Mouse (Mus musculus) embryonic facial prominence, embryonic 12.5 days (tissue): Measurements from ENCODE around the gene Ltbp4. TPM values are rescaled to one million over a fixed set of nuclear protein-coding genes. Genes with fewer than 3 reads are reported as not detected.

Experiments used
- ATAC-seq: fragments of 200-750 bp; cut with Nextera tagmentation; 2 replicates; pipeline ENCODE4 v1.8.0; 2017; ENCODE audit not compliant: insufficient number of reproducible peaks, insufficient read depth, low FRiP score, low TSS enrichment
- H3K27ac ChIP-seq: fragments of 300-500 bp; sonication (generic); 2 replicates; pipeline ENCODE4 v1.5.1; 2016; ENCODE audit warnings: mild to moderate bottlenecking
- H3K27me3 ChIP-seq: fragments of 300-500 bp; sonication (generic); 2 replicates; pipeline ENCODE4 v1.6.1; 2016; ENCODE audit warnings: mild to moderate bottlenecking, moderate library complexity
- H3K36me3 ChIP-seq: fragments of 300-500 bp; sonication (generic); 2 replicates; pipeline ENCODE4 v1.6.1; 2016; ENCODE audit warnings: mild to moderate bottlenecking
- H3K4me1 ChIP-seq: fragments of 300-500 bp; sonication (generic); 2 replicates; pipeline ENCODE4 v1.6.1; 2016
- H3K4me2 ChIP-seq: fragments of 300-500 bp; sonication (generic); replicated peaks from 2 replicates; pipeline ENCODE4 v1.6.1; 2016; ENCODE audit warnings: mild to moderate bottlenecking, moderate library complexity
- H3K4me3 ChIP-seq: fragments of 300-500 bp; sonication (generic); 2 replicates; pipeline ENCODE4 v1.5.1; 2016; ENCODE audit warnings: mild to moderate bottlenecking
- H3K9ac ChIP-seq: fragments of 300-500 bp; sonication (generic); 2 replicates; pipeline ENCODE4 v1.6.1; 2016; ENCODE audit warnings: mild to moderate bottlenecking, moderate library complexity
- H3K9me3 ChIP-seq: fragments of 300-500 bp; sonication (generic); 2 replicates; pipeline ENCODE4 v1.6.1; 2016; ENCODE audit warnings: mild to moderate bottlenecking, moderate library complexity
- WGBS: fragments of 180-500 bp; shearing (Covaris S2); methylation state at CpG from one replicate; pipeline ENCODE4 v1.1.7; 2016; 5-methylcytosine and 5-hydroxymethylcytosine counted together
- polyA plus RNA-seq: library from polyadenylated mRNA; unstranded; fragments of >200 nt; fragmentation: Nextera tagmentation; extraction: Ambion mirVana; gene quantifications from 2 replicates; pipeline ENCODE4 v1.2.1, GENCODE M21; 2016

Gene Ltbp4
- polyA plus RNA-seq, 1 experiment from 2014 or later: 16.8 TPM

DNA sequence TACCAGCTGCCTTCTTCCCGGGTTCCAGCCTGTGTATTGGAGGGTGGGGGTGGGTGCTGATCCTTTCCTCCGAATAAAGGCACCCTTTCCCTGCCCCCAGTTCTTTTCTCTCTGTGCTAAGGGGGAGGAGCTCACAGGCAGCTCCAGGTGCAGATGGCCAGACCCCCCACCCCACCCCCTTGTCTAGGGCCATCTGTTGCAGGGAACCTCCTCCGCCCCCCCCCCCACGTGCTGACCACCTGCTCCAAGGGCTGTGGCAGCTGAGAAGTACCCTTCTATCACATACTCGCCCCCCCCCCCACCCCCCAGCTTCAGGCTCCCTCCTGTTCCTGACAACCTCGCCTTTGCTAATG, 79.7 kb downstream of the Ltbp4 start:
- Histone ChIP-seq H3K9me3 (no peaks in the 10 kb centered on the region), H3K4me1 (peaks cover 27% of the 10 kb centered on the region), H3K4me2 (peak overlapping the region; percentile 77), H3K4me3 (peak overlapping the region; percentile 85), H3K27ac (peak overlapping the region; percentile 75), H3K9ac (no peak overlapping the region; the same call in 1 of the 2 replicates), H3K27me3 (no peaks in the 10 kb centered on the region), H3K36me3 (peaks cover 4% of the 10 kb centered on the region)
- ATAC-seq: 0 out of 2 replicates have a peak, but pooled peaks have one; percentile 2
- WGBS: 6% methylated on average over 4 of the region's 6 CpGs

DNA sequence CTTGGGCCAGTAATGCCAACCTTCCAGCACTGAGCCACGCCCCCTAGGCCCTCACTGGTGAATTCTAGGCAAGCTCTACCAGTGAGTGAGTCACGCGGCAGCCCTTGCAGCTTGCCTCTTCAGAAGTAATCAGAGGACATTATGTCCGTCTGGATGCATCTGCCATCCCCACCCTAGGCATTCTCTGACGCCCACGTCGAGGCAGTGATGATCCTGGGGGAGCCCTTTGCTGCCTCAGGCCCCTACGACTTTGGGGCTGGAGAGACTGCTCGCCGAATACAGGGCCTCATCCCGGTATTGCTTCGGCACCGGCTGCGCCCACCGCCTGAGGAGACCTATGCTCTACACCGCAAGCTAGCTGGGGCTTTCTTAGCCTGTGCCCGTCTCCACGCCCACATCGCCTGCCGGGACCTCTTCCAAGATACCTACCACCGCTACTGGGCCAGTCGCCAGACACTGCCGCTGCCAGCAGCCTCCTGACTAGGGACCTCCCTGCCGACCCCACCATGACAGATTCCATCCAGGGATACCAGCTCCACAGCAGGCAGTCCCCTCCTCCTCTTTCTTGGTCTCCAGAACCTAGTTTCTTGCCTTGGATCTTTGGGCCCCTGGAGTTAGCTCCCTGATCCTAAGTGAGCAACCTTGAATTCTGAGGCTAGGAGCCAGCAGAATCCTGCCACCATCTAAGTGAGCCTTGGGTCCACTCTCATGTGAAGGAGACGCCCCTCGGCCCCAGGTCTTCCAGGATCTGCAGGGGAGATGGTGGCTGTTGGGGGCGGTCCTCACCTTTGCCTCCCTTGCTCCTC, 80.2 kb downstream of the Ltbp4 start:
- Histone ChIP-seq H3K4me3 (peak overlapping the region; percentile 85), H3K4me1 (peaks cover 27% of the 10 kb centered on the region), H3K9me3 (no peaks in the 10 kb centered on the region), H3K36me3 (no peaks in the 10 kb centered on the region; the same call in none of the 2 replicates), H3K27me3 (no peaks in the 10 kb centered on the region), H3K9ac (no peak overlapping the region; the same call in 1 of the 2 replicates), H3K4me2 (peak overlapping the region; percentile 77), H3K27ac (peak overlapping the region; percentile 75)
- ATAC-seq: no peak
- 15% methylated on average over 27 of the region's 27 CpGs for WGBS

DNA sequence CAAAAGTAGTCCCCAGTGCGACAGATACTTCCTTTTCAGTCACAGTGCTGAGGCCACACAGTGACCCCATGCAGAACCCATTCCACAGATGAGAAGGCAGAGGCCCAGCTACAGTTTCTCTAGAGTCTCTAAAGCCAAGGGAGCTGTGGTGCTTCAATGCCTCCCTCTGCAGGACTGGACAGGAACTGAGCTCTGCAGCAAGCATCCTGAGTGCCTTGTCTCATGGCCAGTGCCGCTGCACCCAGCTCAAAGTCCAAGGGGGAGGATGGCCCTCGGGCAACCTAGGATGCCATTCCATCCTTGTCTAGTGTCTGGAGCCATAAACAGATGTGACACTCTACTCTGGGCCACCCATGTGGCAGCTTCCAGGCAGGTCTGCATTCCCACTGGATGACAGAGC, 81.8 kb downstream of the Ltbp4 start:
- no peaks in the 10 kb centered on the region for H3K27me3 ChIP-seq
- no peak overlapping the region for H3K4me2 ChIP-seq
- WGBS: 54% methylated on average over 3 of the region's 3 CpGs
- H3K9ac ChIP-seq: no peak overlapping the region
- no peak for ATAC-seq
- H3K9me3 ChIP-seq: no peaks in the 10 kb centered on the region
- H3K36me3 ChIP-seq: no peaks in the 10 kb centered on the region; the same call in 1 of the 2 replicates
- no peak overlapping the region for H3K4me3 ChIP-seq
- H3K4me1 ChIP-seq: peaks cover 24% of the 10 kb centered on the region
- H3K27ac ChIP-seq: no peak overlapping the region

Other genes with a start within 250 kb of the Ltbp4 start
- gene Cyp2f2, start 217.8 kb downstream of the Ltbp4 start, polyA plus RNA-seq: 0.63 TPM in 1 of 2 replicates, not detected in the other
- 0.14 and 0.19 TPM in 2 replicates for gene Cyp2t4, start 184.0 kb downstream of the Ltbp4 start, polyA plus RNA-seq
- gene Egln2, start 170.9 kb downstream of the Ltbp4 start, polyA plus RNA-seq: 95.8 and 99.8 TPM in 2 replicates
- gene Rab4b, start 158.8 kb downstream of the Ltbp4 start, polyA plus RNA-seq: 63.9 and 71.4 TPM in 2 replicates
- gene Gm21983, start 156.6 kb downstream of the Ltbp4 start, polyA plus RNA-seq: 0.49 and 0.67 TPM in 2 replicates
- 38.8 and 50.4 TPM in 2 replicates for gene Mia, start 156.5 kb downstream of the Ltbp4 start, polyA plus RNA-seq
- gene BC024978, start 141.9 kb downstream of the Ltbp4 start, polyA plus RNA-seq: 3.7 and 4.7 TPM in 2 replicates
- 293 and 312 TPM in 2 replicates for gene Snrpa, start 141.4 kb downstream of the Ltbp4 start, polyA plus RNA-seq
- 9.2 and 11.0 TPM in 2 replicates for gene Itpkc, start 109.0 kb downstream of the Ltbp4 start, polyA plus RNA-seq
- 16.1 and 19.6 TPM in 2 replicates for gene Coq8b, start 104.7 kb downstream of the Ltbp4 start, polyA plus RNA-seq
- gene Numbl, start 79.3 kb downstream of the Ltbp4 start, polyA plus RNA-seq: 36.5 and 39.7 TPM in 2 replicates
- 75.8 and 83.2 TPM in 2 replicates for gene Shkbp1, start 18.3 kb upstream of the Ltbp4 start, polyA plus RNA-seq
- gene Gm20479, start 19.7 kb upstream of the Ltbp4 start, polyA plus RNA-seq: 0.58 and 0.94 TPM in 2 replicates
- 0.27 and 0.51 TPM in 2 replicates for gene Sptbn4, start 110.0 kb upstream of the Ltbp4 start, polyA plus RNA-seq
- gene Blvrb, start 110.3 kb upstream of the Ltbp4 start, polyA plus RNA-seq: 34.5 and 36.8 TPM in 2 replicates
- 29.9 and 33.1 TPM in 2 replicates for gene Sertad3, start 136.1 kb upstream of the Ltbp4 start, polyA plus RNA-seq
- gene Sertad1, start 149.2 kb upstream of the Ltbp4 start, polyA plus RNA-seq: 31.1 and 32.0 TPM in 2 replicates
- 5.6 and 6.2 TPM in 2 replicates for gene Prx, start 161.6 kb upstream of the Ltbp4 start, polyA plus RNA-seq
- gene Hipk4, start 185.6 kb upstream of the Ltbp4 start, polyA plus RNA-seq: 0.95 and 1.0 TPM in 2 replicates
- gene Pld3, start 215.5 kb upstream of the Ltbp4 start, polyA plus RNA-seq: 68.1 and 77.9 TPM in 2 replicates
- gene 2310022A10Rik, start 215.5 kb upstream of the Ltbp4 start, polyA plus RNA-seq: 33.5 and 35.8 TPM in 2 replicates